ENCODE assay signal across 39 mouse cellular contexts in the genomic region with DNA sequence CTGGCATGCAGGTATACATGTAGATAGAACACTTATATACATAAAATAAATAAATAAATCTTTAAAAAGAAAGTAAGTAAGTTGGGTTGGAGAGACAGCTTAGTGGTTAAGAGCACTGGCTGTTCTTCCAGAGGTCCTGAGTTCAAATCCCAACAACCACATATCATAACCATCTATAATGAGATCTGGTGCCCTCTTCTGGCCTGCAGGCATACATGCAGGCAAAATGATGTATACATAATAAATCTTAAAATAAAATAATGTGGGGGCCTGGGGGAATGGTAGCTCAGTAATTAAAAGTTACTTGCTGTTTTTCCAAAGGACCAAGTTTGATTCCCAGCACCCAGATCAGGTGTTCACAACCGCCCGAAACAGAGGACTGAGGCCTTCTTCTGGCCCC. TPM values are rescaled to one million over a fixed set of nuclear protein-coding genes. Genes with fewer than 3 reads are reported as not detected.
DNase-seq lines count a peak whose midpoint lies in the region; ATAC-seq and TF ChIP-seq lines count a peak whose summit lies in the region.
"Had no signal": no experiment of that assay in that cellular context is flagged by ENCODE, and none has a peak within 500 bp of the region (broad histone marks: within the 10 kb centered on the region; RNA-seq: fewer than 3 reads in every experiment).

No protein-coding gene starts in this region.

- no peaks in the 10 kb centered on the region for H3K27me3 ChIP-seq in heart, postnatal 0 days (ENCODE audit: control insufficient read depth, insufficient read depth, low read length)
- no peaks in the 10 kb centered on the region for H3K27me3 ChIP-seq in liver, embryonic 14.5 days (ENCODE audit: control insufficient read depth, insufficient read depth, low read length)
- no peaks in the 10 kb centered on the region for H3K27me3 ChIP-seq in E14TG2a.4 (ENCODE audit: insufficient read depth, low read length)
- H3K27me3 ChIP-seq: embryonic facial prominence, embryonic 12.5 days; forebrain, embryonic 15.5 days; hindbrain, embryonic 15.5 days; limb, embryonic 13.5 days; liver, embryonic 13.5 days; lung, embryonic 15.5 days; midbrain, embryonic 13.5 days; neural tube, embryonic 15.5 days; stomach, embryonic 15.5 days had no signal

- TF ChIP-seq EP300 in heart, postnatal 0 days (IDR thresholded peaks at IDR 0.05; ENCODE audit: low read depth): no peak
- no peak for TF ChIP-seq EP300 in liver, embryonic 14.5 days (IDR thresholded peaks at IDR 0.05; ENCODE audit: low read depth)

- no peak overlapping the region for H3K4me3 ChIP-seq in heart, postnatal 0 days (ENCODE audit: low read depth, low read length)
- H3K4me3 ChIP-seq in liver, embryonic 14.5 days (ENCODE audit: insufficient read depth in 1 of 2, low read depth in 2 of 2, low read length in 2 of 2): no peak overlapping the region
- H3K4me3 ChIP-seq in E14TG2a.4 (replicated peaks; ENCODE audit: low read length): no peak overlapping the region
- H3K4me3 ChIP-seq: embryonic facial prominence, embryonic 12.5 days; forebrain, embryonic 15.5 days; hindbrain, embryonic 15.5 days; limb, embryonic 13.5 days; liver, embryonic 13.5 days; lung, embryonic 15.5 days; midbrain, embryonic 13.5 days; neural tube, embryonic 15.5 days; stomach, embryonic 15.5 days had no signal

- H3K36me3 ChIP-seq in heart, postnatal 0 days (replicated peaks; ENCODE audit: control insufficient read depth, insufficient read depth, low read length): peaks cover 15% of the 10 kb centered on the region
- H3K36me3 ChIP-seq in liver, embryonic 14.5 days (replicated peaks; ENCODE audit: control insufficient read depth, insufficient read depth, low read depth): no peaks in the 10 kb centered on the region
- H3K36me3 ChIP-seq in E14TG2a.4 (ENCODE audit: insufficient read depth, low read length): peaks cover 75% of the 10 kb centered on the region

- no peak overlapping the region for H3K27ac ChIP-seq in heart, postnatal 0 days (ENCODE audit: low read depth)
- H3K27ac ChIP-seq in liver, embryonic 14.5 days: no peak overlapping the region
- H3K27ac ChIP-seq: embryonic facial prominence, embryonic 12.5 days; forebrain, embryonic 15.5 days; hindbrain, embryonic 15.5 days; limb, embryonic 13.5 days; liver, embryonic 13.5 days; lung, embryonic 15.5 days; macrophage; midbrain, embryonic 13.5 days; neural tube, embryonic 15.5 days; stomach, embryonic 15.5 days had no signal

- TF ChIP-seq CTCF in heart, postnatal 0 days (IDR thresholded peaks at IDR 0.05; ENCODE audit: low read depth): peak; percentile 15; the same call in 1 of the 2 replicates
- TF ChIP-seq CTCF in liver, embryonic 14.5 days (IDR thresholded peaks at IDR 0.05; ENCODE audit: low read depth): 0 out of 2 replicates have a peak, but pooled peaks have one; percentile 12
- peak; percentile 19 for TF ChIP-seq CTCF in E14TG2a.4 (conservative IDR thresholded peaks at IDR 0.05; ENCODE audit: low read length)

- no peak overlapping the region for H3K9ac ChIP-seq in heart, postnatal 0 days (replicated peaks; ENCODE audit: low read depth, low read length)
- H3K9ac ChIP-seq in liver, embryonic 14.5 days (replicated peaks): no peak overlapping the region
- H3K9ac ChIP-seq: embryonic facial prominence, embryonic 12.5 days; forebrain, embryonic 15.5 days; hindbrain, embryonic 15.5 days; limb, embryonic 13.5 days; liver, embryonic 13.5 days; lung, embryonic 15.5 days; midbrain, embryonic 13.5 days; neural tube, embryonic 15.5 days; stomach, embryonic 15.5 days had no signal

- H3K4me1 ChIP-seq in heart, postnatal 0 days (ENCODE audit: control insufficient read depth, insufficient read depth): no peaks in the 10 kb centered on the region
- H3K4me1 ChIP-seq in liver, embryonic 14.5 days (replicated peaks; ENCODE audit: control insufficient read depth in 2 of 2, insufficient read depth in 2 of 2, low read length in 1 of 2): no peaks in the 10 kb centered on the region
- peaks cover 77% of the 10 kb centered on the region for H3K4me1 ChIP-seq in E14TG2a.4 (replicated peaks; ENCODE audit: low read depth, low read length)
- H3K4me1 ChIP-seq: embryonic facial prominence, embryonic 12.5 days; forebrain, embryonic 15.5 days; hindbrain, embryonic 15.5 days; limb, embryonic 13.5 days; liver, embryonic 13.5 days; lung, embryonic 15.5 days; midbrain, embryonic 13.5 days; neural tube, embryonic 15.5 days; stomach, embryonic 15.5 days had no signal

- no peaks in the 10 kb centered on the region for H3K9me3 ChIP-seq in heart, postnatal 0 days (replicated peaks; ENCODE audit: control insufficient read depth, low read length)
- H3K9me3 ChIP-seq in liver, embryonic 14.5 days (ENCODE audit: control insufficient read depth, low read length): no peaks in the 10 kb centered on the region
- no peaks in the 10 kb centered on the region for H3K9me3 ChIP-seq in E14TG2a.4 (ENCODE audit: low read length)
- H3K9me3 ChIP-seq: embryonic facial prominence, embryonic 12.5 days; forebrain, embryonic 15.5 days; hindbrain, embryonic 15.5 days; limb, embryonic 13.5 days; liver, embryonic 13.5 days; lung, embryonic 15.5 days; midbrain, embryonic 13.5 days; neural tube, embryonic 15.5 days; stomach, embryonic 15.5 days had no signal

- no peak overlapping the region for H3K4me2 ChIP-seq in heart, postnatal 0 days (ENCODE audit: low read depth, low read length)
- no peak overlapping the region for H3K4me2 ChIP-seq in liver, embryonic 14.5 days (ENCODE audit: low read depth)
- H3K4me2 ChIP-seq: embryonic facial prominence, embryonic 12.5 days; forebrain, embryonic 15.5 days; heart, embryonic 11.5 days; hindbrain, embryonic 15.5 days; limb, embryonic 13.5 days; liver, embryonic 13.5 days; lung, embryonic 15.5 days; midbrain, embryonic 13.5 days; neural tube, embryonic 15.5 days; stomach, embryonic 15.5 days had no signal

- no peak for ATAC-seq in heart, postnatal 0 days (ENCODE audit: insufficient read depth, low read depth)
- ATAC-seq in liver, embryonic 14.5 days (ENCODE audit: insufficient read depth): no peak
- ATAC-seq: forebrain, embryonic 15.5 days; inflammation-experienced regulatory T-cells, adult 6 months; midbrain, embryonic 13.5 days had no signal

- WGBS in heart, postnatal 0 days: 97% methylated on average over 2 of the region's 2 CpGs
- WGBS in liver, embryonic 14.5 days (ENCODE audit: insufficient replicate concordance): 75% methylated on average over 2 of the region's 2 CpGs

- no peak for DNase-seq in heart, postnatal 0 days (ENCODE audit: low spot score)
- no peak for DNase-seq in heart, adult 11 months
- DNase-seq in liver, embryonic 14.5 days (ENCODE audit: low read depth in 3 of 3, low spot score in 3 of 3): no peak
- DNase-seq in liver: no peak
- DNase-seq in A20 (ENCODE audit: low read depth, low spot score): peak; percentile 11
- no peak for DNase-seq in frontal cortex, adult 2 months (ENCODE audit: extremely low spot score in 1 of 2, low spot score in 1 of 2)
- DNase-seq: adrenal gland, postnatal 14 days; cerebellum, adult 11 months; cerebellum, adult 9-10 months; cerebellum, postnatal 36 days; embryo, embryonic 11 days; gastrocnemius, postnatal 10 days; kidney, adult 2 months; kidney, postnatal 10 days; liver, embryonic 13.5 days; retina, postnatal 1 day; right cerebral cortex, postnatal 14 days; thymus, postnatal 14 days had no signal

RNA-seq across cellular contexts. Expression of a gene that starts 16.5 kb away (rescaled TPM):
- total RNA-seq in heart, postnatal 0 days (2014; rRNA removed; ENCODE audit: low replicate concordance): 36.0 and 44.6 TPM in 2 replicates
- polyA plus RNA-seq in heart, postnatal 0 days (2015; fragmentation: Nextera tagmentation; extraction: Ambion mirVana): 36.9 and 41.4 TPM in 2 replicates
- 11.3 and 15.9 TPM in 2 replicates for polyA plus RNA-seq in liver, embryonic 14.5 days (2012; rRNA removed)
- 35.1 and 37.7 TPM in 2 replicates for polyA plus RNA-seq in liver, embryonic 14.5 days (2014; fragmentation: Nextera tagmentation; extraction: Ambion mirVana)
- 16.9 and 19.0 TPM in 2 replicates for polyA plus RNA-seq in frontal cortex, adult 2 months (2012; rRNA removed)

RNA-seq across cellular contexts. Expression of a gene that starts 28.0 kb away (rescaled TPM):
- not detected in 2 replicates for total RNA-seq in heart, postnatal 0 days (2014; rRNA removed; ENCODE audit: low replicate concordance)
- polyA plus RNA-seq in heart, postnatal 0 days (2015; fragmentation: Nextera tagmentation; extraction: Ambion mirVana): not detected in 2 replicates
- not detected in 2 replicates for polyA plus RNA-seq in liver, embryonic 14.5 days (2012; rRNA removed)
- polyA plus RNA-seq in liver, embryonic 14.5 days (2014; fragmentation: Nextera tagmentation; extraction: Ambion mirVana): not detected in 2 replicates
- 0.28 TPM in 1 of 2 replicates, not detected in the other for polyA plus RNA-seq in frontal cortex, adult 2 months (2012; rRNA removed)
- total RNA-seq: adrenal gland, postnatal 14 days; gastrocnemius, postnatal 10 days; granulocyte monocyte progenitor cell, adult 5-6 weeks; hematopoietic stem cell, adult 5-6 weeks; layer of hippocampus, postnatal 10 days; left cerebral cortex, adult 8-10 months; left cerebral cortex, postnatal 36 days; megakaryocyte-erythroid progenitor cell, adult 5-6 weeks had no signal
- polyA plus RNA-seq: C2C12; embryonic facial prominence, embryonic 12.5 days; forebrain, embryonic 15.5 days; heart, embryonic 11.5 days; heart, embryonic 16.5 days; hindbrain, embryonic 15.5 days; limb, embryonic 13.5 days; liver, embryonic 13.5 days; lung, embryonic 15.5 days; macrophage; midbrain, embryonic 13.5 days; neural tube, embryonic 15.5 days; stomach, embryonic 15.5 days; urinary bladder, adult 2 months had no signal

RNA-seq across cellular contexts. Expression of a gene that starts 31.3 kb away (rescaled TPM):
- total RNA-seq in heart, postnatal 0 days (2014; rRNA removed; ENCODE audit: low replicate concordance): 5.3 and 8.5 TPM in 2 replicates
- 4.6 and 5.3 TPM in 2 replicates for polyA plus RNA-seq in heart, postnatal 0 days (2015; fragmentation: Nextera tagmentation; extraction: Ambion mirVana)
- 2.7 and 4.0 TPM in 2 replicates for polyA plus RNA-seq in liver, embryonic 14.5 days (2012; rRNA removed)
- 2.6 and 2.8 TPM in 2 replicates for polyA plus RNA-seq in liver, embryonic 14.5 days (2014; fragmentation: Nextera tagmentation; extraction: Ambion mirVana)
- 17.0 and 19.3 TPM in 2 replicates for polyA plus RNA-seq in frontal cortex, adult 2 months (2012; rRNA removed)
